Comparison of ENCODE assay signal across 15 mouse cellular contexts in the genomic region with DNA sequence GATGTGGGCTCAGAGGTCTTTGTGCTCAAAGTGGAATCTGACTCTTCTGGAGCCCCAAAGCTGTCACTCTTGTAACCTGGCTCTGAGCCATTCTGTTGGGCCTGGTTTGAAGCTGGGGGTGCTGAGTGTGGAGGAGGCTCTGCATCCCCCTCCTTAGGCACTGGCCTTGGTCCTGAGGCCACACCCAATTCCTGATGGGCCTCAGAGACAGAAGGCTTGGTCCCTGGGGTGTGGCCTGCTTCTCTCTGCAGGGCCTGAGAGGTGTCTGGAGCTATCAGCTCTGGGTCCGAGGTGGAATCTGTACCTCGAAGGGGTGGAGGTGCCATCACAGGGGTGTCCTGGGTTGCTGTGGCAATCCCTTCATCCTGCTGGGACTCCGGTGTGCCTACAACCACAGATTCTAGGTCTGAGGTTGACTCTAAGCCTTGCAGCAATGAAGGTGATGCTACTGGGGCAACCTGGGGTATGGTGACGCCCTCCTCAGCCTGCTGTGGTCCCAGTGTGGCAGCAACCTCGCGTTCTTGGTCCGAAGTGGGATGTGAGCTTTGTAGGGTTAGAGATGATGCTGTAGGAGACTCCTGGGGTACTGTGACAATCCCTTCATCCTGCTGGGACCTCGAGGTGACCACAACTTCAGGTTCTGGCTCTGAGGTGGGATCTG. TPM values are rescaled to one million over a fixed set of nuclear protein-coding genes. Genes with fewer than 3 reads are reported as not detected.
A peak's percentile ranks its signal among the peaks of the same experiment; 100 is the strongest.
DNase-seq lines count a peak whose midpoint lies in the region; ATAC-seq lines count a peak whose summit lies in the region.
"Had no signal": no experiment of that assay in that cellular context is flagged by ENCODE, and none has a peak within 500 bp of the region (broad histone marks: within the 10 kb centered on the region; RNA-seq: fewer than 3 reads in every experiment).

No protein-coding gene starts in this region.

- H3K36me3 ChIP-seq in limb, embryonic 12.5 days = peaks cover 31% of the 10 kb centered on the region
- peaks cover 37% of the 10 kb centered on the region for H3K36me3 ChIP-seq in limb, embryonic 10.5 days
- H3K36me3 ChIP-seq in liver, embryonic 12.5 days = peaks cover 36% of the 10 kb centered on the region
- H3K36me3 ChIP-seq in neural tube, embryonic 13.5 days = peaks cover 62% of the 10 kb centered on the region

- no peak overlapping the region for H3K9ac ChIP-seq in limb, embryonic 12.5 days (replicated peaks)
- peak overlapping the region; percentile 40 for H3K9ac ChIP-seq in liver, embryonic 12.5 days
- H3K9ac ChIP-seq in neural tube, embryonic 13.5 days = peak overlapping the region; percentile 72
- H3K9ac ChIP-seq: limb, embryonic 15.5 days had no signal

- peaks cover 37% of the 10 kb centered on the region for H3K4me1 ChIP-seq in limb, embryonic 12.5 days (replicated peaks)
- peaks cover 32% of the 10 kb centered on the region for H3K4me1 ChIP-seq in limb, embryonic 10.5 days
- H3K4me1 ChIP-seq in liver, embryonic 12.5 days = peaks cover 76% of the 10 kb centered on the region
- H3K4me1 ChIP-seq in neural tube, embryonic 13.5 days (replicated peaks) = peaks cover 80% of the 10 kb centered on the region

- no peaks in the 10 kb centered on the region for H3K9me3 ChIP-seq in limb, embryonic 12.5 days
- H3K9me3 ChIP-seq in limb, embryonic 10.5 days (replicated peaks) = no peaks in the 10 kb centered on the region
- no peaks in the 10 kb centered on the region for H3K9me3 ChIP-seq in liver, embryonic 12.5 days (replicated peaks)
- no peaks in the 10 kb centered on the region for H3K9me3 ChIP-seq in neural tube, embryonic 13.5 days
- H3K9me3 ChIP-seq: limb, embryonic 15.5 days; megakaryocyte, embryonic 14.5 days had no signal

- H3K27ac ChIP-seq in limb, embryonic 12.5 days = 0 out of 2 replicates have a peak overlapping the region, but pooled peaks have one; percentile 7
- no peak overlapping the region for H3K27ac ChIP-seq in limb, embryonic 10.5 days
- peak overlapping the region; percentile 96 for H3K27ac ChIP-seq in liver, embryonic 12.5 days
- H3K27ac ChIP-seq in neural tube, embryonic 13.5 days (replicated peaks) = peak overlapping the region; percentile 84
- H3K27ac ChIP-seq: kidney, postnatal 0 days; limb, embryonic 15.5 days had no signal

- no peak for DNase-seq in limb, embryonic 10.5 days (ENCODE audit: low spot score)
- DNase-seq in left cerebral cortex, adult 8-10 months (ENCODE audit: low spot score in 2 of 2) = no peak
- DNase-seq in kidney, postnatal 36 days = no peak
- DNase-seq in adrenal gland, postnatal 4 days (ENCODE audit: low spot score in 2 of 2) = no peak
- DNase-seq: adrenal gland, postnatal 10 days; layer of hippocampus, postnatal 36 days had no signal

- no peak overlapping the region for H3K4me3 ChIP-seq in limb, embryonic 12.5 days (replicated peaks)
- no peak overlapping the region for H3K4me3 ChIP-seq in limb, embryonic 10.5 days
- H3K4me3 ChIP-seq in liver, embryonic 12.5 days = peak overlapping the region; percentile 38
- no peak overlapping the region for H3K4me3 ChIP-seq in neural tube, embryonic 13.5 days
- H3K4me3 ChIP-seq: limb, embryonic 15.5 days; megakaryocyte, embryonic 14.5 days had no signal

- peaks cover 34% of the 10 kb centered on the region for H3K27me3 ChIP-seq in limb, embryonic 12.5 days
- H3K27me3 ChIP-seq in limb, embryonic 10.5 days (ENCODE audit: low read depth, poor library complexity, severe bottlenecking) = peaks cover 33% of the 10 kb centered on the region
- peaks cover 37% of the 10 kb centered on the region for H3K27me3 ChIP-seq in liver, embryonic 12.5 days (replicated peaks)
- no peaks in the 10 kb centered on the region for H3K27me3 ChIP-seq in neural tube, embryonic 13.5 days

- 84% methylated on average over 8 of the region's 8 CpGs for WGBS in limb, embryonic 12.5 days
- 84% methylated on average over 8 of the region's 8 CpGs for WGBS in limb, embryonic 10.5 days
- 72% methylated on average over 8 of the region's 8 CpGs for WGBS in liver, embryonic 12.5 days (ENCODE audit: insufficient replicate concordance)
- 84% methylated on average over 8 of the region's 8 CpGs for WGBS in neural tube, embryonic 13.5 days

- no peak for ATAC-seq in limb, embryonic 12.5 days (ENCODE audit: insufficient number of reproducible peaks, insufficient read depth, low FRiP score, low TSS enrichment, low read depth)
- ATAC-seq in erythroid progenitor cell, adult 5-6 weeks (replicated peaks; ENCODE audit: low FRiP score, poor library complexity, severe bottlenecking) = peak; percentile 58
- peak; percentile 43 for ATAC-seq in liver, embryonic 12.5 days
- ATAC-seq in neural tube, embryonic 13.5 days (ENCODE audit: low read depth) = no peak

- no peak overlapping the region for H3K4me2 ChIP-seq in limb, embryonic 12.5 days
- H3K4me2 ChIP-seq in liver, embryonic 12.5 days = peak overlapping the region; percentile 63
- H3K4me2 ChIP-seq in neural tube, embryonic 13.5 days = no peak overlapping the region; the same call in 1 of the 2 replicates
- H3K4me2 ChIP-seq: limb, embryonic 15.5 days had no signal

RNA-seq across cellular contexts. Expression of a gene that starts 5.4 kb away (rescaled TPM):
- 1.5 TPM in 2 replicates for polyA plus RNA-seq in limb, embryonic 12.5 days (2016; fragmentation: Nextera tagmentation; extraction: Ambion mirVana)
- 0.35 and 0.59 TPM in 2 replicates for polyA plus RNA-seq in limb, embryonic 10.5 days (2016; fragmentation: Nextera tagmentation; extraction: Ambion mirVana)
- not detected in 2 replicates for total RNA-seq in erythroid progenitor cell, adult 5-6 weeks (2015; ENCODE audit: low replicate concordance)
- total RNA-seq in erythroid progenitor cell, adult 5-6 weeks (2017; ENCODE audit: low replicate concordance) = 0.98 and 2.7 TPM in 2 replicates
- polyA plus RNA-seq in liver, embryonic 12.5 days (2016; fragmentation: Nextera tagmentation; extraction: Ambion mirVana) = 6.4 and 7.5 TPM in 2 replicates
- polyA plus RNA-seq in neural tube, embryonic 13.5 days (2015; fragmentation: Nextera tagmentation; extraction: Ambion mirVana) = 103 and 110 TPM in 2 replicates
- total RNA-seq in left cerebral cortex, adult 8-10 months (2022) = 10 to 100 TPM; 49.8 to 53.4 (median 50.2) TPM
- 10 to 100 TPM in 1 of 2 experiments, 1 to 10 TPM in 1; 4.7 to 12.6 TPM for total RNA-seq in adrenal gland, postnatal 4 days (2021)

RNA-seq across cellular contexts. Expression of a gene that starts 25.5 kb away (rescaled TPM):
- 44.3 and 46.4 TPM in 2 replicates for polyA plus RNA-seq in limb, embryonic 12.5 days (2016; fragmentation: Nextera tagmentation; extraction: Ambion mirVana)
- 70.3 and 85.2 TPM in 2 replicates for polyA plus RNA-seq in limb, embryonic 10.5 days (2016; fragmentation: Nextera tagmentation; extraction: Ambion mirVana)
- total RNA-seq in erythroid progenitor cell, adult 5-6 weeks (2015; ENCODE audit: low replicate concordance) = 10.1 and 21.8 TPM in 2 replicates
- total RNA-seq in erythroid progenitor cell, adult 5-6 weeks (2017; ENCODE audit: low replicate concordance) = 3.1 and 9.2 TPM in 2 replicates
- 69.3 TPM in 2 replicates for polyA plus RNA-seq in liver, embryonic 12.5 days (2016; fragmentation: Nextera tagmentation; extraction: Ambion mirVana)
- polyA plus RNA-seq in neural tube, embryonic 13.5 days (2015; fragmentation: Nextera tagmentation; extraction: Ambion mirVana) = 29.9 and 31.7 TPM in 2 replicates
- total RNA-seq in left cerebral cortex, adult 8-10 months (2022) = 10 to 100 TPM; 42.8 to 55.7 (median 46.8) TPM
- 10 to 100 TPM; 70.9 to 81.6 TPM for total RNA-seq in adrenal gland, postnatal 4 days (2021)

RNA-seq across cellular contexts. Expression of a gene that starts 38.0 kb away (rescaled TPM):
- polyA plus RNA-seq in limb, embryonic 12.5 days (2016; fragmentation: Nextera tagmentation; extraction: Ambion mirVana) = not detected in 2 replicates
- not detected in 2 replicates for polyA plus RNA-seq in limb, embryonic 10.5 days (2016; fragmentation: Nextera tagmentation; extraction: Ambion mirVana)
- not detected in 2 replicates for total RNA-seq in erythroid progenitor cell, adult 5-6 weeks (2015; ENCODE audit: low replicate concordance)
- total RNA-seq in erythroid progenitor cell, adult 5-6 weeks (2017; ENCODE audit: low replicate concordance) = not detected in 2 replicates
- polyA plus RNA-seq in liver, embryonic 12.5 days (2016; fragmentation: Nextera tagmentation; extraction: Ambion mirVana) = not detected in 2 replicates
- polyA plus RNA-seq in neural tube, embryonic 13.5 days (2015; fragmentation: Nextera tagmentation; extraction: Ambion mirVana) = not detected in 2 replicates
- total RNA-seq in left cerebral cortex, adult 8-10 months (2022) = not detected
- not detected for total RNA-seq in adrenal gland, postnatal 4 days (2021)
- total RNA-seq: adrenal gland, postnatal 10 days; heart, adult 8-10 months; hematopoietic stem cell, adult 5-6 weeks; layer of hippocampus, postnatal 36 days had no signal
- polyA plus RNA-seq: kidney, postnatal 0 days; limb, embryonic 15.5 days had no signal

RNA-seq across cellular contexts. Expression of a gene that starts 53.7 kb away (rescaled TPM):
- 98.0 and 100 TPM in 2 replicates for polyA plus RNA-seq in limb, embryonic 12.5 days (2016; fragmentation: Nextera tagmentation; extraction: Ambion mirVana)
- polyA plus RNA-seq in limb, embryonic 10.5 days (2016; fragmentation: Nextera tagmentation; extraction: Ambion mirVana) = 125 and 132 TPM in 2 replicates
- 18.7 and 30.6 TPM in 2 replicates for total RNA-seq in erythroid progenitor cell, adult 5-6 weeks (2015; ENCODE audit: low replicate concordance)
- 9.8 and 31.8 TPM in 2 replicates for total RNA-seq in erythroid progenitor cell, adult 5-6 weeks (2017; ENCODE audit: low replicate concordance)
- 57.9 and 60.0 TPM in 2 replicates for polyA plus RNA-seq in liver, embryonic 12.5 days (2016; fragmentation: Nextera tagmentation; extraction: Ambion mirVana)
- 95.1 and 99.8 TPM in 2 replicates for polyA plus RNA-seq in neural tube, embryonic 13.5 days (2015; fragmentation: Nextera tagmentation; extraction: Ambion mirVana)
- total RNA-seq in left cerebral cortex, adult 8-10 months (2022) = 10 to 100 TPM; 60.8 to 79.1 (median 71.2) TPM
- total RNA-seq in adrenal gland, postnatal 4 days (2021) = 10 to 100 TPM; 40.1 to 40.9 TPM

RNA-seq across cellular contexts. Expression of a gene that starts 57.9 kb away (rescaled TPM):
- polyA plus RNA-seq in limb, embryonic 12.5 days (2016; fragmentation: Nextera tagmentation; extraction: Ambion mirVana) = 4.0 and 4.4 TPM in 2 replicates
- polyA plus RNA-seq in limb, embryonic 10.5 days (2016; fragmentation: Nextera tagmentation; extraction: Ambion mirVana) = 2.6 and 3.3 TPM in 2 replicates
- 2.5 TPM in 1 of 2 replicates, not detected in the other for total RNA-seq in erythroid progenitor cell, adult 5-6 weeks (2015; ENCODE audit: low replicate concordance)
- total RNA-seq in erythroid progenitor cell, adult 5-6 weeks (2017; ENCODE audit: low replicate concordance) = not detected in 2 replicates
- 0.23 and 0.49 TPM in 2 replicates for polyA plus RNA-seq in liver, embryonic 12.5 days (2016; fragmentation: Nextera tagmentation; extraction: Ambion mirVana)
- polyA plus RNA-seq in neural tube, embryonic 13.5 days (2015; fragmentation: Nextera tagmentation; extraction: Ambion mirVana) = 23.8 and 25.7 TPM in 2 replicates
- 10 to 100 TPM; 13.4 to 18.5 (median 15.5) TPM for total RNA-seq in left cerebral cortex, adult 8-10 months (2022)
- total RNA-seq in adrenal gland, postnatal 4 days (2021) = 10 to 100 TPM; 14.3 to 14.8 TPM
- total RNA-seq: hematopoietic stem cell, adult 5-6 weeks had no signal

Comparison
In these comparisons a context has a peak if more than half of its experiments do, and no peak if none do; other contexts are left out.
1. ATAC-seq: peak in erythroid progenitor cell, adult 5-6 weeks (single experiment) and liver, embryonic 12.5 days (single experiment); none in limb, embryonic 12.5 days (single experiment) and neural tube, embryonic 13.5 days (single experiment).
2. RNA of a gene that starts 5.4 kb away (polyA plus RNA-seq): 103 to 110 TPM in neural tube, embryonic 13.5 days; 6.4 to 7.5 TPM in liver, embryonic 12.5 days, 1.5 TPM in limb, embryonic 12.5 days and 0.35 to 0.59 TPM in limb, embryonic 10.5 days; every median in the first group is over 10 times any median in the second.